Mouse (Mus musculus) stomach, embryonic 14.5 days (tissue): ENCODE results near the gene Rbks. TPM values are rescaled to one million over a fixed set of nuclear protein-coding genes. Genes with fewer than 3 reads are reported as not detected.

Source experiments
- ATAC-seq: fragments of 200-750 bp; cut with Nextera tagmentation; 2 replicates; pipeline ENCODE4 v1.8.0; 2017; ENCODE audit warnings: low read depth, moderate TSS enrichment; ENCODE audit not compliant: insufficient number of reproducible peaks, insufficient read depth, low FRiP score
- H3K27ac ChIP-seq: fragments of 300-500 bp; sonication (generic); 2 replicates; pipeline ENCODE4 v1.5.1; 2014; ENCODE audit warnings: mild to moderate bottlenecking, low read length, moderate library complexity, mixed read lengths
- H3K27me3 ChIP-seq: fragments of 300-500 bp; sonication (generic); 2 replicates; pipeline ENCODE4 v1.6.1; 2014; ENCODE audit warnings: low read length, control low read depth, mixed read lengths; ENCODE audit not compliant: control insufficient read depth, insufficient read depth
- H3K36me3 ChIP-seq: fragments of 300-500 bp; sonication (generic); 2 replicates; pipeline ENCODE4 v1.6.1; 2014; ENCODE audit warnings: mild to moderate bottlenecking, control low read depth, low read length, moderate library complexity, mixed read lengths; ENCODE audit not compliant: control insufficient read depth, insufficient read depth
- H3K4me1 ChIP-seq: fragments of 300-500 bp; sonication (generic); 2 replicates; pipeline ENCODE4 v1.6.1; 2014; ENCODE audit warnings: low read length, control low read depth, mixed read lengths; ENCODE audit not compliant: control insufficient read depth, insufficient read depth
- H3K4me2 ChIP-seq: fragments of 300-500 bp; sonication (generic); replicated peaks from 2 replicates; pipeline ENCODE4 v1.6.1; 2014; ENCODE audit warnings: low read depth, low read length, control low read depth
- H3K4me3 ChIP-seq: fragments of 300-500 bp; sonication (generic); 2 replicates; pipeline ENCODE4 v1.5.1; 2014; ENCODE audit warnings: low read depth, low read length, control low read depth
- H3K9ac ChIP-seq: fragments of 300-500 bp; sonication (generic); replicated peaks from 2 replicates; pipeline ENCODE4 v1.6.1; 2014; ENCODE audit warnings: low read depth, mild to moderate bottlenecking, control low read depth, low read length, moderate library complexity, mixed read lengths
- H3K9me3 ChIP-seq: fragments of 300-500 bp; sonication (generic); 2 replicates; pipeline ENCODE4 v1.6.1; 2016; ENCODE audit warnings: low read depth, low read length, control low read depth; ENCODE audit not compliant: control insufficient read depth
- WGBS: fragments of 180-500 bp; shearing (Covaris S2); extraction: QIAGEN DNeasy Blood & Tissue Kit; methylation state at CpG from one replicate; pipeline ENCODE4 v1.1.7; 2014; 5-methylcytosine and 5-hydroxymethylcytosine counted together
- microRNA-seq: library from miRNA; unstranded; fragments of <30 nt; microRNA quantifications from one replicate; pipeline ENCODE4, GENCODE M21; 2016
- polyA plus RNA-seq: library from polyadenylated mRNA; unstranded; fragments of >200 nt; fragmentation: Nextera tagmentation; extraction: Ambion mirVana; gene quantifications from 2 replicates; pipeline ENCODE4 v1.2.1, GENCODE M21; 2014

Gene Rbks
- polyA plus RNA-seq, 1 experiment from 2014 or later, result 2.2 TPM

GRCm38 (mm10) chr5:31581932-31582331, 115.5 kb downstream of the Rbks start:
- H3K9me3 ChIP-seq, result no peaks in the 10 kb centered on the region
- no peaks in the 10 kb centered on the region for H3K27me3 ChIP-seq
- no peaks in the 10 kb centered on the region for H3K4me1 ChIP-seq
- no peak overlapping the region for H3K4me3 ChIP-seq
- no peak overlapping the region for H3K4me2 ChIP-seq
- H3K36me3 ChIP-seq, result no peaks in the 10 kb centered on the region
- no peak for ATAC-seq
- H3K9ac ChIP-seq, result no peak overlapping the region
- no peak overlapping the region for H3K27ac ChIP-seq
- WGBS, result 73% methylated on average over 3 of the region's 3 CpGs

GRCm38 (mm10) chr5:31581263-31581662, 116.2 kb downstream of the Rbks start:
- Histone ChIP-seq H3K27ac (no peak overlapping the region), H3K4me1 (no peaks in the 10 kb centered on the region), H3K4me3 (no peak overlapping the region), H3K4me2 (no peak overlapping the region), H3K9me3 (no peaks in the 10 kb centered on the region), H3K36me3 (no peaks in the 10 kb centered on the region), H3K9ac (no peak overlapping the region), H3K27me3 (no peaks in the 10 kb centered on the region)
- 72% methylated on average over 6 of the region's 6 CpGs for WGBS
- no peak for ATAC-seq

- 0 out of 2 replicates have a peak, but pooled peaks have one; percentile 6 for ATAC-seq
- WGBS, result 72% methylated on average over 7 of the region's 7 CpGs
- Histone ChIP-seq H3K9ac (no peak overlapping the region), H3K27ac (no peak overlapping the region), H3K4me1 (no peaks in the 10 kb centered on the region), H3K4me2 (no peak overlapping the region), H3K4me3 (no peak overlapping the region), H3K27me3 (no peaks in the 10 kb centered on the region), H3K9me3 (no peaks in the 10 kb centered on the region), H3K36me3 (no peaks in the 10 kb centered on the region)
These were observed 120.9 kb downstream of the Rbks start for GRCm38 (mm10) chr5:31576539-31576975.

Small RNA genes within 50 kb of the gene (microRNA-seq; reads per million reads assigned to microRNA genes)
- gene Mir3473e, result not detected

Other genes with a start within 250 kb of the Rbks start
- 51.8 and 55.5 TPM in 2 replicates for gene Zfp512, start 245.2 kb downstream of the Rbks start, polyA plus RNA-seq
- gene 4930548H24Rik, start 211.9 kb downstream of the Rbks start, polyA plus RNA-seq, result not detected in 2 replicates
- gene Gpn1, start 202.9 kb downstream of the Rbks start, polyA plus RNA-seq, result 54.2 and 66.3 TPM in 2 replicates
- gene Slc4a1ap, start 170.6 kb downstream of the Rbks start, polyA plus RNA-seq, result 30.5 and 35.5 TPM in 2 replicates
- gene Supt7l, start 169.8 kb downstream of the Rbks start, polyA plus RNA-seq, result 20.7 and 21.4 TPM in 2 replicates
- gene Mrpl33, start 100.7 kb downstream of the Rbks start, polyA plus RNA-seq, result 301 and 326 TPM in 2 replicates
- 59.6 and 62.9 TPM in 2 replicates for gene Babam2, start 57 bp upstream of the Rbks start, polyA plus RNA-seq